12 mouse cellular contexts compared by ENCODE assay signal in genomic region chr5:76747851-76748250, GRCm38 (mm10).
DNase-seq lines count a peak whose midpoint lies in the region; ATAC-seq and TF ChIP-seq lines count a peak whose summit lies in the region.
"Had no signal": no experiment of that assay in that cellular context is flagged by ENCODE, and none has a peak within 500 bp of the region (broad histone marks: within the 10 kb centered on the region; RNA-seq: fewer than 3 reads in every experiment).

No protein-coding gene starts in this region.

- DNase-seq in hindbrain, embryonic 11.5 days (ENCODE audit: low spot score): no peak
- DNase-seq in hindbrain, embryonic 10.5 days (ENCODE audit: low spot score): no peak
- peak; percentile 34 for DNase-seq in MEL (ENCODE audit: low read depth, low spot score)
- DNase-seq in cerebellum, postnatal 25 days: no peak
- DNase-seq: B cell, adult 2 months; heart, adult 2 months had no signal

- no peak overlapping the region for H3K4me3 ChIP-seq in hindbrain, embryonic 11.5 days (ENCODE audit: low read depth, low read length)
- H3K4me3 ChIP-seq in hindbrain, embryonic 10.5 days: no peak overlapping the region
- H3K4me3 ChIP-seq in MEL (ENCODE audit: control insufficient read depth in 1 of 2, insufficient read depth in 1 of 2, low read depth in 2 of 2, low read length in 2 of 2): no peak overlapping the region
- H3K4me3 ChIP-seq in forebrain, embryonic 16.5 days (replicated peaks; ENCODE audit: low read length): no peak overlapping the region
- no peak overlapping the region for H3K4me3 ChIP-seq in midbrain, embryonic 16.5 days (ENCODE audit: low read depth, low read length)
- no peak overlapping the region for H3K4me3 ChIP-seq in heart, embryonic 11.5 days (ENCODE audit: low read depth, low read length)
- H3K4me3 ChIP-seq: heart, adult 2 months; liver, embryonic 15.5 days had no signal

- H3K27me3 ChIP-seq in hindbrain, embryonic 11.5 days (ENCODE audit: control insufficient read depth, insufficient read depth, low read length): no peaks in the 10 kb centered on the region
- H3K27me3 ChIP-seq in hindbrain, embryonic 10.5 days (ENCODE audit: insufficient read depth, poor library complexity, severe bottlenecking): no peaks in the 10 kb centered on the region
- H3K27me3 ChIP-seq in MEL (ENCODE audit: control insufficient read depth in 1 of 2, insufficient read depth in 2 of 2, low read length in 2 of 2): no peaks in the 10 kb centered on the region
- no peaks in the 10 kb centered on the region for H3K27me3 ChIP-seq in forebrain, embryonic 16.5 days (replicated peaks; ENCODE audit: control insufficient read depth, insufficient read depth, low read length)
- H3K27me3 ChIP-seq in midbrain, embryonic 16.5 days (ENCODE audit: control insufficient read depth, insufficient read depth, low read depth, low read length): no peaks in the 10 kb centered on the region
- H3K27me3 ChIP-seq in heart, embryonic 11.5 days (ENCODE audit: control insufficient read depth, insufficient read depth, low read length): no peaks in the 10 kb centered on the region
- H3K27me3 ChIP-seq: liver, embryonic 15.5 days; Patski had no signal

- no peak overlapping the region for H3K27ac ChIP-seq in hindbrain, embryonic 11.5 days (ENCODE audit: low read depth, low read length)
- H3K27ac ChIP-seq in hindbrain, embryonic 10.5 days: no peak overlapping the region
- H3K27ac ChIP-seq in MEL (ENCODE audit: control insufficient read depth, low read depth, low read length): no peak overlapping the region
- H3K27ac ChIP-seq in forebrain, embryonic 16.5 days (ENCODE audit: low read length): 0 out of 2 replicates have a peak overlapping the region, but pooled peaks have one; percentile 20
- no peak overlapping the region for H3K27ac ChIP-seq in midbrain, embryonic 16.5 days (ENCODE audit: low read length)
- no peak overlapping the region for H3K27ac ChIP-seq in heart, embryonic 11.5 days (ENCODE audit: low read depth, low read length)
- H3K27ac ChIP-seq: heart, adult 2 months; liver, embryonic 15.5 days had no signal

- no peak overlapping the region for H3K4me2 ChIP-seq in hindbrain, embryonic 11.5 days (replicated peaks; ENCODE audit: low read depth, low read length)
- no peak overlapping the region for H3K4me2 ChIP-seq in forebrain, embryonic 16.5 days (ENCODE audit: low read length)
- H3K4me2 ChIP-seq in midbrain, embryonic 16.5 days (ENCODE audit: low read length): no peak overlapping the region
- H3K4me2 ChIP-seq in heart, embryonic 11.5 days: no peak overlapping the region
- H3K4me2 ChIP-seq: liver, embryonic 15.5 days had no signal

- peaks cover 2% of the 10 kb centered on the region; the same call in 1 of the 2 replicates for H3K4me1 ChIP-seq in hindbrain, embryonic 11.5 days (replicated peaks; ENCODE audit: control insufficient read depth, insufficient read depth, low read length)
- H3K4me1 ChIP-seq in hindbrain, embryonic 10.5 days (replicated peaks): peaks cover 29% of the 10 kb centered on the region
- no peaks in the 10 kb centered on the region for H3K4me1 ChIP-seq in MEL (ENCODE audit: control insufficient read depth in 1 of 2, insufficient read depth in 2 of 2, low read length in 2 of 2)
- peaks cover 17% of the 10 kb centered on the region for H3K4me1 ChIP-seq in forebrain, embryonic 16.5 days (replicated peaks; ENCODE audit: control insufficient read depth, insufficient read depth, low read length)
- H3K4me1 ChIP-seq in midbrain, embryonic 16.5 days (ENCODE audit: control insufficient read depth, insufficient read depth, low read length): peaks cover 10% of the 10 kb centered on the region
- no peaks in the 10 kb centered on the region for H3K4me1 ChIP-seq in heart, embryonic 11.5 days (ENCODE audit: control insufficient read depth, insufficient read depth, low read length)

- H3K9me3 ChIP-seq in hindbrain, embryonic 11.5 days (ENCODE audit: control insufficient read depth, low read length): no peaks in the 10 kb centered on the region
- H3K9me3 ChIP-seq in hindbrain, embryonic 10.5 days: no peaks in the 10 kb centered on the region
- H3K9me3 ChIP-seq in MEL (replicated peaks; ENCODE audit: insufficient read depth, low read length): no peaks in the 10 kb centered on the region
- no peaks in the 10 kb centered on the region for H3K9me3 ChIP-seq in forebrain, embryonic 16.5 days (ENCODE audit: control insufficient read depth, low read length)
- no peaks in the 10 kb centered on the region for H3K9me3 ChIP-seq in midbrain, embryonic 16.5 days (replicated peaks; ENCODE audit: control insufficient read depth, low read length, poor library complexity, severe bottlenecking)
- no peaks in the 10 kb centered on the region for H3K9me3 ChIP-seq in heart, embryonic 11.5 days (replicated peaks; ENCODE audit: control insufficient read depth, low read length)
- H3K9me3 ChIP-seq: liver, embryonic 15.5 days had no signal

- no peaks in the 10 kb centered on the region for H3K79me2 ChIP-seq in MEL (ENCODE audit: control insufficient read depth, insufficient read depth, low read length, poor library complexity)

- H3K9ac ChIP-seq in hindbrain, embryonic 11.5 days (ENCODE audit: low read depth, low read length): no peak overlapping the region
- no peak overlapping the region for H3K9ac ChIP-seq in MEL (ENCODE audit: control insufficient read depth, low read depth, low read length, poor library complexity, severe bottlenecking)
- H3K9ac ChIP-seq in forebrain, embryonic 16.5 days (replicated peaks; ENCODE audit: low read depth, low read length): no peak overlapping the region
- no peak overlapping the region for H3K9ac ChIP-seq in midbrain, embryonic 16.5 days (ENCODE audit: low read depth, low read length)
- H3K9ac ChIP-seq in heart, embryonic 11.5 days (ENCODE audit: low read depth, low read length): no peak overlapping the region
- H3K9ac ChIP-seq: liver, embryonic 15.5 days had no signal

- no peak for TF ChIP-seq EP300 in MEL (IDR thresholded peaks at IDR 0.05; ENCODE audit: low read depth in 1 of 2, low read length in 2 of 2)

- ATAC-seq in hindbrain, embryonic 11.5 days (ENCODE audit: low FRiP score): peak; percentile 34
- peak; percentile 64 for ATAC-seq in forebrain, embryonic 16.5 days
- 0 out of 2 replicates have a peak, but pooled peaks have one; percentile 43 for ATAC-seq in midbrain, embryonic 16.5 days
- ATAC-seq in erythroid progenitor cell, adult 5-6 weeks (replicated peaks; ENCODE audit: low FRiP score, poor library complexity, severe bottlenecking): no peak
- ATAC-seq in heart, embryonic 11.5 days (replicated peaks; ENCODE audit: insufficient number of reproducible peaks, low FRiP score, low TSS enrichment): no peak
- ATAC-seq: Patski had no signal

- WGBS in hindbrain, embryonic 11.5 days: 61% methylated on average over 7 of the region's 7 CpGs
- WGBS in hindbrain, embryonic 10.5 days: 61% methylated on average over 7 of the region's 7 CpGs
- 57% methylated on average over 7 of the region's 7 CpGs for WGBS in forebrain, embryonic 16.5 days
- WGBS in midbrain, embryonic 16.5 days: 58% methylated on average over 7 of the region's 7 CpGs
- WGBS in heart, embryonic 11.5 days (ENCODE audit: insufficient replicate concordance): 48% methylated on average over 7 of the region's 7 CpGs

- 0 out of 2 replicates have a peak, but pooled peaks cover 2% of the 10 kb centered on the region for H3K36me3 ChIP-seq in hindbrain, embryonic 11.5 days (ENCODE audit: control insufficient read depth, insufficient read depth, low read length)
- H3K36me3 ChIP-seq in hindbrain, embryonic 10.5 days: peaks cover 16% of the 10 kb centered on the region
- H3K36me3 ChIP-seq in MEL (ENCODE audit: control insufficient read depth in 1 of 2, insufficient read depth in 2 of 2, low read length in 2 of 2): no peaks in the 10 kb centered on the region
- H3K36me3 ChIP-seq in forebrain, embryonic 16.5 days (ENCODE audit: control insufficient read depth, insufficient read depth): no peaks in the 10 kb centered on the region
- H3K36me3 ChIP-seq in midbrain, embryonic 16.5 days (ENCODE audit: control insufficient read depth, insufficient read depth, low read length): no peaks in the 10 kb centered on the region
- H3K36me3 ChIP-seq in heart, embryonic 11.5 days (ENCODE audit: control insufficient read depth, insufficient read depth, low read length): no peaks in the 10 kb centered on the region
- H3K36me3 ChIP-seq: liver, embryonic 15.5 days had no signal

- TF ChIP-seq RAD21 in MEL (IDR thresholded peaks at IDR 0.05; ENCODE audit: low read depth, low read length): no peak

- no peak for TF ChIP-seq CTCF in MEL (IDR thresholded peaks at IDR 0.05 in 2 of 3, conservative IDR thresholded peaks at IDR 0.05 in 1 of 3; ENCODE audit: control insufficient read depth in 1 of 3, insufficient read depth in 1 of 3, low read depth in 2 of 3, low read length in 3 of 3, poor library complexity in 1 of 3, severe bottlenecking in 1 of 3)

- TF ChIP-seq POLR2A in MEL (IDR thresholded peaks at IDR 0.05; ENCODE audit: control insufficient read depth in 1 of 2, insufficient read depth in 1 of 2, low read depth in 1 of 2, low read length in 2 of 2, poor library complexity in 1 of 2): no peak

TF ChIP-seq in MEL, 35 proteins besides CTCF, POLR2A, EP300 and RAD21:
- TF ChIP-seq ELF1 (IDR thresholded peaks at IDR 0.05; ENCODE audit: low read depth, low read length) (no peak), TBP (IDR thresholded peaks at IDR 0.05; ENCODE audit: low read depth, low read length) (no peak), SMC3 (IDR thresholded peaks at IDR 0.05; ENCODE audit: low read depth, low read length) (no peak), MYB (IDR thresholded peaks at IDR 0.05; ENCODE audit: low read depth, low read length) (no peak), SIN3A (IDR thresholded peaks at IDR 0.05; ENCODE audit: low read length) (no peak), MXI1 (IDR thresholded peaks at IDR 0.05; ENCODE audit: low read depth, low read length) (no peak), HCFC1 (IDR thresholded peaks at IDR 0.05; ENCODE audit: low read depth, low read length) (no peak), BHLHE40 (IDR thresholded peaks at IDR 0.05; ENCODE audit: borderline replicate concordance, low read depth, low read length) (no peak), MYC (IDR thresholded peaks at IDR 0.05; ENCODE audit: low read depth, low read length) (no peak), CHD1 (IDR thresholded peaks at IDR 0.05; ENCODE audit: low read depth, low read length) (no peak)

Comparison
In these comparisons a context has a peak if more than half of its experiments do, and no peak if none do; other contexts are left out.
1. ATAC-seq: peak in hindbrain, embryonic 11.5 days (single experiment), forebrain, embryonic 16.5 days (single experiment) and midbrain, embryonic 16.5 days (single experiment); none in erythroid progenitor cell, adult 5-6 weeks (single experiment) and heart, embryonic 11.5 days (single experiment).